Mouse (Mus musculus): ENCODE results near the gene Cd248.

DNA sequence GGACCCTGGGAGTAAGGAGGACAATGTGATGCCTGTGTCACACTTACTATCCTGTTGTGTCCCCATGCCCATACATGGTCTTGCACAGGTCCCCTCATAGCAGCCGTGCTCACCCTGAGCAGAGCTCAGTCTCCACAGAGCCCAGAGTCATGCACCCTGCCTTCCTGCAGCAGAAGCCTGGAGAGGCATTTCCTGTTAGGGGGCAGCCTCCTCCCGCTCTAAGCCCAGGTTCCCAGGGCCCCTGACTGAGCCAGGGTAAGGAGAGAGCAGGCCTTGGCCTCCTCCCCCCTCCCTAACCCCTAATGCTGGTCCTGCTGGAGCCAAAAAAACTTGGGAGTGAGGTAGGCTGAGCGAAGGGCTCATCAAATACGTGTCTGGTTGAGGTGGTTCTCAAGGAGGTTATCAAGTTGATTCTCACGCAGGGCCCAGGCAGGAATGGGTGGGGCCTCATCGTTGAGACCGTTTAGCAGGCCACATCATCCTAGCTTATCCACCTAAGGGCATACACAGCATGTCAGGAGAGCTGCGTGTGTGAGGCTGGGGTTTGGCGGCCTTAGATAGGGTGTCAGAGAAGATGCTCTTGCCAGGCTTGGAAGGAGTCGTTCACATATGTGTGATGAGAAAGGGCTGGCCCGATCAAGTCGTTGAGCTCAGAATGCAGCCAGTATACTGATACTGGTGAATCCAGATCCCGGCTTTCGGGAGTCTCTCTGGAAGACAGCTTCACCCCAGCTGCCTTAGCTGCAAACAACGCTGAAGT is 658 bp upstream of the Cd248 start:
- TF ChIP-seq CTCF (IDR thresholded peaks at IDR 0.05; ENCODE audit: extremely low read depth, insufficient read depth, low read length) (no peak), POLR2A (IDR thresholded peaks at IDR 0.05; ENCODE audit: extremely low read depth, insufficient read depth, low read length) (no peak)
